Mouse (Mus musculus): Measurements from ENCODE around the gene Ace3. TPM values are rescaled to one million over a fixed set of nuclear protein-coding genes. Genes with fewer than 3 reads are reported as not detected.

Ace3 gene
- total RNA-seq, 2 experiments from 2014 or later = not detected

DNA sequence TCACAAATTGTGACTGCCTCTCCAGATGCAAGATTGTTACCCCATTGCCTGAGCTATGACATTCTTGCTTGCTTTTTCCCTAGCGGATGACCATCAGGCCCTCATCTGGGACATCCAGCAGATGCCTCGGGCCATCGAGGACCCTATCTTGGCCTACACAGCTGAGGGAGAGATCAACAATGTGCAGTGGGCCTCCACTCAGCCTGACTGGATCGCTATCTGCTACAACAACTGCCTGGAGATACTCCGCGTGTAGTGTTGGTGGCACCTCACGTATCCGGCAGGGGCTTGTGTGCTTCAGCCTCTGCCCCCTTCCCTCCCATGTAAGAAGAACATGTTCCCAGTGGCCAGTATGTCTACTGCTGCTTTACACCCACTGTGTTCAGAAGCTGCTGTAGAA is 60.1 kb downstream of the Ace3 start:
- DNase-seq (ENCODE audit: extremely low spot score in 1 of 2, low spot score in 2 of 2) = no peak

More for the DNA sequence above, 60.1 kb downstream of the Ace3 start:
- no peak overlapping the region for H3K27ac ChIP-seq
- TF ChIP-seq CTCF (IDR thresholded peaks at IDR 0.05) = no peak
- no peak overlapping the region for H3K4me3 ChIP-seq
- intact Hi-C loops (cut with DNase I) = no loop called here

Other genes with a start within 250 kb of the Ace3 start
- 10 to 100 TPM; 87.9 to 92.8 TPM for gene Cyb561, start 41.3 kb upstream of the Ace3 start, total RNA-seq (2021)
- 10 to 100 TPM in 1 of 2 experiments, 1 to 10 TPM in 1; 9.1 to 13.0 TPM for gene Ace, start 26.7 kb upstream of the Ace3 start, total RNA-seq (2021)
- 1 to 10 TPM; 2.3 to 2.4 TPM for gene Kcnh6, start 13.4 kb downstream of the Ace3 start, total RNA-seq (2021)
- gene Dcaf7, start 42.2 kb downstream of the Ace3 start, total RNA-seq (2021) = 100 to 1,000 TPM; 134 to 142 TPM
- gene Taco1, start 71.4 kb downstream of the Ace3 start, total RNA-seq (2021) = 10 to 100 TPM; 18.0 to 20.2 TPM
- 10 to 100 TPM; 29.5 to 31.7 TPM for gene Map3k3, start 89.9 kb downstream of the Ace3 start, total RNA-seq (2021)
- gene Gm10840, start 166.2 kb downstream of the Ace3 start, total RNA-seq (2021) = not detected
- gene Limd2, start 166.2 kb downstream of the Ace3 start, total RNA-seq (2021) = 10 to 100 TPM; 78.1 to 96.5 TPM
- 10 to 100 TPM; 30.9 to 31.5 TPM for gene Strada, start 207.5 kb downstream of the Ace3 start, total RNA-seq (2021)
- gene Ccdc47, start 221.7 kb downstream of the Ace3 start, total RNA-seq (2021) = 10 to 100 TPM; 83.2 to 84.8 TPM
- gene Ddx42, start 222.3 kb downstream of the Ace3 start, total RNA-seq (2021) = 10 to 100 TPM; 63.4 to 68.7 TPM